Mouse (Mus musculus) cortical plate, adult 2 months (tissue): ENCODE measurements at regions not wholly inside any gene's neighbourhood (a gene's known extent, or its start where the extent isn't known, plus 50 kb on each side); places are given as distances from the start of the nearest gene placed in this dataset.

Experiments
- CTCF ChIP-seq: fragments of 200-500 bp; IDR thresholded peaks from 2 replicates; pipeline ENCODE4 v1.5.1; 2011; ENCODE audit warnings: mild to moderate bottlenecking, control low read depth, low read length; ENCODE audit not compliant: insufficient read depth; ENCODE audit errors: extremely low read depth
- POLR2A ChIP-seq: fragments of 200-500 bp; IDR thresholded peaks from 2 replicates; pipeline ENCODE4 v1.6.1; 2011; ENCODE audit warnings: mild to moderate bottlenecking, low read length, control low read depth; ENCODE audit not compliant: insufficient read depth; ENCODE audit errors: extremely low read depth

DNA sequence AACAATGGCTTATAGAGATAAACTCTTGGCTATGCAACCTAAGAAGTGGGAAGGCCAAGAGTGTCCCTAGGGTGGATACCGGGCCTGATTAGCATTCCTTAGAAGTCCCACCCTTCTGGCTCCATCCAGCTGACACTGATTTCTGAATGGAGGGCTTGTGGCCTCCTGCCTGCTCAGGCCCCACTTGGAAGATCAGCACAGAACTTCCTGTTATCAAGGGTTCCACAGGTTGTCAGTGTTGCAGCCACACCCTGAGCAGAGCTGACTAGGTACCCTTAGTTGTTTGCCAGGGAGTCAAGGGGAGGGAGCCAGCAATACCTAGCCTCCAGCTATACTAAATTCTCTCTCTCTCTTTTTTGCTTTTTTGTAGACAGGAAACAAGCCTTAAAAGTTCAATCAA is 164.1 kb upstream of the Olig3 start:
- no peak for TF ChIP-seq CTCF
- no peak for TF ChIP-seq POLR2A
